Mouse (Mus musculus) small intestine, adult 2 months (tissue): ENCODE results near the gene Foxn2. TPM values are rescaled to one million over a fixed set of nuclear protein-coding genes. Genes with fewer than 3 reads are reported as not detected.

ENCODE experiments used
- H3K27ac ChIP-seq: fragments of 200-500 bp; 2 replicates; pipeline ENCODE4 v1.5.1; 2012; ENCODE audit warnings: low read depth, low read length, control low read depth, inconsistent platforms; ENCODE audit not compliant: insufficient read depth
- H3K27me3 ChIP-seq: fragments of 200-500 bp; 2 replicates; pipeline ENCODE4 v1.6.1; 2012; ENCODE audit warnings: mild to moderate bottlenecking, moderate library complexity, low read length, inconsistent platforms; ENCODE audit not compliant: control insufficient read depth, insufficient read depth
- H3K36me3 ChIP-seq: fragments of 200-500 bp; 2 replicates; pipeline ENCODE4 v1.6.1; 2012; ENCODE audit warnings: mild to moderate bottlenecking, low read length, control low read depth, inconsistent platforms; ENCODE audit not compliant: control insufficient read depth, insufficient read depth
- H3K4me1 ChIP-seq: fragments of 200-500 bp; 2 replicates; pipeline ENCODE4 v1.6.1; 2012; ENCODE audit warnings: low read length, inconsistent platforms, mixed read lengths; ENCODE audit not compliant: control insufficient read depth, insufficient read depth, insufficient read length
- H3K4me3 ChIP-seq: fragments of 200-500 bp; 2 replicates; pipeline ENCODE4 v1.5.1; 2012; ENCODE audit warnings: low read depth, mild to moderate bottlenecking, control low read depth, inconsistent platforms, low read length, moderate library complexity
- CTCF ChIP-seq: fragments of 200-500 bp; IDR thresholded peaks from 2 replicates; pipeline ENCODE4 v1.5.1; 2012; ENCODE audit warnings: low read depth, mild to moderate bottlenecking, control low read depth, inconsistent platforms, low read length, moderate library complexity, mixed read lengths; ENCODE audit not compliant: insufficient replicate concordance, insufficient read length; ENCODE audit errors: extremely low read depth
- POLR2A ChIP-seq: fragments of 200-500 bp; IDR thresholded peaks from 2 replicates; pipeline ENCODE4 v1.6.1; 2012; ENCODE audit warnings: low read depth, mild to moderate bottlenecking, control low read depth, inconsistent platforms, low read length, moderate library complexity
- WGBS: fragments of 180-500 bp; shearing (Covaris S2); methylation state at CpG from one replicate; pipeline ENCODE4 v1.1.7; 2018; 5-methylcytosine and 5-hydroxymethylcytosine counted together
- polyA plus RNA-seq: library from polyadenylated mRNA; depleted of rRNA; stranded (reverse); fragments of >200 nt; gene quantifications from 2 replicates; pipeline ENCODE4 v1.2.3, GENCODE M21; 2012; rRNA removed

Gene Foxn2
- polyA plus RNA-seq, 1 experiment = 2.5 TPM

GRCm38 (mm10) chr17:88527781-88528180 lies 87.3 kb downstream of the Foxn2 start:
- WGBS = 0% methylated on average over 2 of the region's 2 CpGs
- TF ChIP-seq POLR2A = no peak
- TF ChIP-seq CTCF = no peak
- Histone ChIP-seq H3K36me3 (no peaks in the 10 kb centered on the region), H3K27me3 (no peaks in the 10 kb centered on the region), H3K4me1 (peaks cover 4% of the 10 kb centered on the region; the same call in 1 of the 2 replicates), H3K4me3 (no peak overlapping the region), H3K27ac (no peak overlapping the region)

DNA sequence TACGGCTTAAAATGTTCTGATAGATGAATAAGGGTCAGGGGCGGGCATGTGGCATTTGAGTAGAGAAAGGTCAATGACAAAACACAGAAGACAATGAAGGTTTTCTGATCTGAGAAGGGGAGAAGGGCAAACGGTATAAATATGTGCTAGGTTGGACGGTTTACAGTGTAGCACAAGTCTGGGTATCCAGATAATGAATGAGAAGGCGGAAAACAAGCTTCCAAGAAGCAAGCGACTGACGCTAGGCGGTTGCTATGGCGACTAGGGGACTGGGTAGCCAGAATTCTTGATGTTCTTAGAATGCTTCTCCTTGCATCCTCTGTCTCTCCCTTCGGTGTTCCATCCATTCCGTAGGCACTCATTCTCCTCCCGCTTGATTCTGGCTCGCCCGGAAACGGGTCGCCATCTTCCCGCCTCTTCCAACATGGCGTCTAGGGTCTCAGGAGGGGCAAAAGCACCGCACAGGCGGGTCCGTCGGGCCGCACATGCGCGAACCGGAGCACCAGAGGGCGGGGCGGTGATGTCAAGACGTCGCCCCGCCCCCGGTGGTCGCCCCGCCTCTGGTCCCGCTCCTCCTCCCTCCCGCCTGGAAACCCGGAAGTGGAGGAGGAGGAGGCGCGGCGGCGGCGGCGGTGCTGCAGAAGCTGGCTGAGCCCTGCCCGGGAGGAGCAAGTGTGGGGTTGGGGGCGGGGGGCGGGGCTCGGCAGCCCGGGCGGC lies 89.2 kb downstream of the Foxn2 start, which contains the start of gene Ppp1r21:
Gene Ppp1r21 (plus strand): TSS at position 600 of the 717 bp plus-strand sequence.
- H3K36me3 ChIP-seq = no peaks in the 10 kb centered on the region
- peak within 1 kb of the TSS; percentile 8; the same call in 1 of the 2 replicates for H3K27ac ChIP-seq
- peaks cover 4% of the 10 kb centered on the region; the same call in 1 of the 2 replicates for H3K4me1 ChIP-seq
- peak within 1 kb of the TSS; percentile 98 for H3K4me3 ChIP-seq
- 6% methylated on average over 48 of the region's 49 CpGs for WGBS
- peak; percentile 68; the same call in 1 of the 2 replicates for TF ChIP-seq POLR2A
- no peak for TF ChIP-seq CTCF
- H3K27me3 ChIP-seq = no peaks in the 10 kb centered on the region

- Histone ChIP-seq H3K36me3 (no peaks in the 10 kb centered on the region), H3K4me3 (peak overlapping the region; percentile 98), H3K4me1 (peaks cover 4% of the 10 kb centered on the region; the same call in 1 of the 2 replicates), H3K27me3 (no peaks in the 10 kb centered on the region), H3K27ac (peak overlapping the region; percentile 8; the same call in 1 of the 2 replicates)
- under 1% methylated on average over 14 of the region's 14 CpGs for WGBS
- TF ChIP-seq POLR2A (no peak), CTCF (no peak)
Observed at GRCm38 (mm10) chr17:88530236-88530619, 89.7 kb downstream of the Foxn2 start.

- 10% methylated on average over 11 of the region's 11 CpGs for WGBS
- no peak for TF ChIP-seq POLR2A
- no peak for TF ChIP-seq CTCF
- peak overlapping the region; percentile 8; the same call in 1 of the 2 replicates for H3K27ac ChIP-seq
Observed at GRCm38 (mm10) chr17:88530667-88531066, 90.2 kb downstream of the Foxn2 start.

DNA sequence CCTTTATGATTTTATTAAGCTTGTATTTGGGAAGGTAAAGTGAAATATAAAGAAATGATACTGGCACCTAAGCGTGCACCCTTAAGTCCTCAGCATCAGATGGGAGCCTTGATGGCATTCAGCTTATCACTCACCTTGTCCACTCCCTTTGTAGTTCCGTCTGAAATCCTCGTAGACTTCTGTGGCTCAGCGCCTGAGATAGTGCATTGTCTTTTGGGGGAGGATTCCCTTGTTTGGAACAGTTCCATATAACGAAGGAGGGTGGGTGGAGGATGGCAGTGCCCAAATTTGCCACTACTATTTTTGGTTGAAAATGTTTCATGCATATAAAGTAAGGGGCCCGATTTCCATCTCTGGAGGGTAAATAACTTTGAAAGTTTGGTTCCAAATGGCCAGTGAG lies 90.7 kb downstream of the Foxn2 start:
- Histone ChIP-seq H3K36me3 (no peaks in the 10 kb centered on the region), H3K4me1 (peaks cover 4% of the 10 kb centered on the region; the same call in 1 of the 2 replicates), H3K27ac (no peak overlapping the region), H3K27me3 (no peaks in the 10 kb centered on the region), H3K4me3 (no peak overlapping the region)
- WGBS = 57% methylated on average over 6 of the region's 6 CpGs
- TF ChIP-seq POLR2A = no peak
- TF ChIP-seq CTCF = no peak

More at GRCm38 (mm10) chr17:88530667-88531066, 90.2 kb downstream of the Foxn2 start:
- Histone ChIP-seq H3K36me3 (no peaks in the 10 kb centered on the region), H3K4me3 (peak overlapping the region; percentile 98), H3K4me1 (peaks cover 4% of the 10 kb centered on the region; the same call in 1 of the 2 replicates), H3K27me3 (no peaks in the 10 kb centered on the region)

DNA sequence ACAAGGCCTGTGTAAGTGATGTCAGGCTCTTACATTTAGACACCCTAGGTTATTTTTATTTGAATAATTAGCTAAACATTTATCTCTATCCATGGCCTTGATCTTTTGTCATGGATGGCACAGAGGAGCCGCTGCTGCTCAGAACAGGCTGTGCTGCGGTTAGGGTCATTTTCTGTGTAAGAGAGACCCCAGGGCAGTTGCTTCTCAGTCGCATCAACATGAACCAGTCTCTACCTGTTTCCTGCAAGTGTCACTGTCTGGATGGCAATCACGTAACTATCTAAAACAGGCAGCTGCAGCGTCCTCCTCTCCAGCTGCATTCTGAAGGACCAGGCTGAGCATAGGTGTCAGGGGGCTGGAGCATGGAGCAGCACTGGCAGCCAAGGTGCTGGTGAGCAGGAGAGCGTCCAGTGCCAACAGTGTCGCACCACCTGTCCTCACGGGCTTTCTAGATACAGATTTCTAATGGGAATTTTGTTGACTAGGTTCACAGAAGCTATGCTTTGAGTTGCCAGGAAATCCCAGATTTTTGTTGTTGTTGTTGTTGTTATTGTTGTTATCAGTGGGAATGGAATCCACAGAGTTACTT lies 97.4 kb downstream of the Foxn2 start:
- Histone ChIP-seq H3K4me3 (no peak overlapping the region), H3K36me3 (no peaks in the 10 kb centered on the region), H3K27ac (0 out of 2 replicates have a peak overlapping the region, but pooled peaks have one; percentile 3), H3K4me1 (no peaks in the 10 kb centered on the region; the same call in 1 of the 2 replicates), H3K27me3 (no peaks in the 10 kb centered on the region)
- TF ChIP-seq CTCF = no peak
- no peak for TF ChIP-seq POLR2A
- 92% methylated on average over 8 of the region's 8 CpGs for WGBS

Other genes starting within 250 kb of the Foxn2 start
- 7.7 and 15.7 TPM in 2 replicates for gene Ppp1r21, start 89.4 kb downstream of the Foxn2 start, polyA plus RNA-seq
- 2.3 and 5.4 TPM in 2 replicates for gene Ston1, start 157.0 kb downstream of the Foxn2 start, polyA plus RNA-seq
- gene Gtf2a1l, start 227.9 kb downstream of the Foxn2 start, polyA plus RNA-seq = not detected in 2 replicates